Mouse (Mus musculus): ENCODE data around the gene Fpr1. TPM values are rescaled to one million over a fixed set of nuclear protein-coding genes. Genes with fewer than 3 reads are reported as not detected.
"Not testable (repeated sequence)": the region's sequence is repeated elsewhere in the genome, so short reads cannot be mapped to it uniquely, and the experiment has no call there.

Gene Fpr1
- polyA plus RNA-seq, 1 experiment from 2014 or later = not detected

DNA sequence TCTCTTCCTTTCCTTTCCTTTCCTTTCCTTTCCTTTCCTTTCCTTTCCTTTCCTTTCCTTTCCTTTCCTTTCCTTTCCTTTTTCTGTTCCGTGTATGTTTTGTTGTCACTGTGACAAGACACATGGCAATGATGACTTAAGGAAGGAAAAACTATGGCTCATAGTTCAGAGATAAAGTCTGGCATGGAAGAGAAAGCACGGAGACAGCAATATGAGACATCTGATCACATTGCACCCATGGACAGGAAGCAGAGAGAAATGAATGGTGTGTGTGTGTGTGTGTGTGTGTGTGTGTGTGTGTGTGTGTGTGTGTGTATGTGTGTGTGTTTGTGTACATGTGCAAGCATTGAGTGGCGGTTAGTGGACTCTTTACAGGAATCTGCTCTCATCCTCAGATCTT is 39.1 kb downstream of the Fpr1 start:
- H3K9me3 ChIP-seq; H3K4me1 ChIP-seq (replicated peaks); DNase-seq (ENCODE audit: low spot score); H3K27ac ChIP-seq; H3K4me3 ChIP-seq: not testable (repeated sequence)
- peaks cover 17% of the 10 kb centered on the region for H3K27me3 ChIP-seq (ENCODE audit: insufficient read depth, poor library complexity, severe bottlenecking)
- 93% methylated on average over 3 of the region's 3 CpGs for WGBS
- peaks cover 39% of the 10 kb centered on the region for H3K36me3 ChIP-seq

- peaks cover 47% of the 10 kb centered on the region for H3K36me3 ChIP-seq
- peaks cover 2% of the 10 kb centered on the region for H3K4me1 ChIP-seq (replicated peaks)
- no peaks in the 10 kb centered on the region for H3K9me3 ChIP-seq
- WGBS = 76% methylated on average over 27 of the region's 27 CpGs
- H3K4me3 ChIP-seq = no peak overlapping the region
- H3K27me3 ChIP-seq (ENCODE audit: insufficient read depth, poor library complexity, severe bottlenecking) = peaks cover 8% of the 10 kb centered on the region; the same call in 1 of the 2 replicates
- no peak overlapping the region for H3K27ac ChIP-seq
- no peak for DNase-seq (ENCODE audit: low spot score)
Observed at GRCm38 (mm10) chr17:17843534-17844261, 40.0 kb downstream of the Fpr1 start.

DNA sequence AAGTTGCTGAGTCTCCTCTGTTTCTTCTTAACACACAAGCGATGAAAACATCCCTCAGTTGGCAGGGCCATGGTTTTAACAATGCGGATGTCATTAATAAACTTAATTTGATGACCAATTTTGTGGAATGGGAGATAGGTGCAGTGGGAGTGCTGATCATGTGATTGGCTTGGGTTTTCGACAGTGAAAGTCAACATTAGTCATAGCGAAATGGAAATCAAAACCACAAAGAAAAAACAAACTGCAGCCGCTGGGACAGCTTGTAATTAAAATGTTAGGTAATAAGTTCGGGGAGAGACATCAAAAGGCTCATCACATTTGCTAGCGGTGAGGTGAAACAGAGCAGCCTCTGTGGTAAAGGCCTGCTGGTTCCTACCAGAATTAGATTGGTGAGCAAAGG is 42.9 kb downstream of the Fpr1 start:
- H3K36me3 ChIP-seq = peaks cover 65% of the 10 kb centered on the region
- 93% methylated on average over 7 of the region's 7 CpGs for whole genome bisulfite sequencing

GRCm38 (mm10) chr17:17839276-17839675 is 44.5 kb downstream of the Fpr1 start:
- Histone ChIP-seq H3K9me3 (no peaks in the 10 kb centered on the region), H3K27ac (no peak overlapping the region), H3K4me3 (no peak overlapping the region), H3K4me1 (replicated peaks) (peaks cover 40% of the 10 kb centered on the region), H3K36me3 (peaks cover 81% of the 10 kb centered on the region), H3K27me3 (ENCODE audit: insufficient read depth, poor library complexity, severe bottlenecking) (no peaks in the 10 kb centered on the region)
- WGBS = 95% methylated on average over 2 of the region's 2 CpGs
- no peak for DNase-seq (ENCODE audit: low spot score)

More for the DNA sequence above, 42.9 kb downstream of the Fpr1 start:
- no peaks in the 10 kb centered on the region for H3K9me3 ChIP-seq
- no peak overlapping the region for H3K4me3 ChIP-seq
- H3K27me3 ChIP-seq (ENCODE audit: insufficient read depth, poor library complexity, severe bottlenecking) = no peaks in the 10 kb centered on the region
- no peak for DNase-seq (ENCODE audit: low spot score)
- peaks cover 31% of the 10 kb centered on the region for H3K4me1 ChIP-seq (replicated peaks)
- H3K27ac ChIP-seq = no peak overlapping the region

GRCm38 (mm10) chr17:17837919-17838701 is 45.6 kb downstream of the Fpr1 start:
- Histone ChIP-seq H3K4me1 (replicated peaks) (peaks cover 45% of the 10 kb centered on the region), H3K36me3 (peaks cover 86% of the 10 kb centered on the region)

DNA sequence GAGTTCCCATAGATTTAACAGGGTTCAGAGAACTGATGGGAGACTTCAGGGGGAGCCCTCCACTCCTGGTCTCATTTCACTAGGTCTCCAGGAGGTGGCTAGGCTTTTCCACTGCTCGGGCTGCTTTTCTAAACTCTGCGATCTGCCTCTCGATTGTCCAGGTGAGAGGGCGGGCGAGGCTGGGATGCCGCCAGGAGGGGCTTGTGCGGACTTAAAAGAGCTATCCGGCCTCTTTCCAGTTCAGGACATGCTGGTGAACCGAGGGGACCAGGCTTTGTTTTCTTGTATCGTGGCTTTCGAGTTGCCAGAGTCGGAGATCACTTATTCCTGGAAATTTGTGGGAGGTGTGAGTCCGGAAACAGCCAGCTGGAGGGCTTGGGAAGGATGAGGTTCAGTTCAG is 46.3 kb downstream of the Fpr1 start:
- Histone ChIP-seq H3K9me3 (no peaks in the 10 kb centered on the region), H3K36me3 (peaks cover 87% of the 10 kb centered on the region), H3K4me1 (replicated peaks) (peaks cover 45% of the 10 kb centered on the region), H3K4me3 (peak overlapping the region; percentile 59), H3K27ac (peak overlapping the region; percentile 86), H3K27me3 (ENCODE audit: insufficient read depth, poor library complexity, severe bottlenecking) (no peaks in the 10 kb centered on the region)
- WGBS = 6% methylated on average over 13 of the region's 13 CpGs
- DNase-seq (ENCODE audit: low spot score) = peak; percentile 33

More at GRCm38 (mm10) chr17:17837919-17838701, 45.6 kb downstream of the Fpr1 start:
- peak; percentile 89 for DNase-seq (ENCODE audit: low spot score)
- WGBS = under 1% methylated on average over 43 of the region's 43 CpGs
- Histone ChIP-seq H3K27ac (peak overlapping the region; percentile 86), H3K9me3 (no peaks in the 10 kb centered on the region), H3K27me3 (ENCODE audit: insufficient read depth, poor library complexity, severe bottlenecking) (no peaks in the 10 kb centered on the region), H3K4me3 (peak overlapping the region; percentile 59)

GRCm38 (mm10) chr17:17836101-17836500 is 47.6 kb downstream of the Fpr1 start:
- peaks cover 54% of the 10 kb centered on the region for H3K4me1 ChIP-seq (replicated peaks)
- peaks cover 88% of the 10 kb centered on the region for H3K36me3 ChIP-seq
- H3K4me3 ChIP-seq = no peak overlapping the region
- no peaks in the 10 kb centered on the region for H3K9me3 ChIP-seq
- DNase-seq (ENCODE audit: low spot score) = no peak
- H3K27me3 ChIP-seq (ENCODE audit: insufficient read depth, poor library complexity, severe bottlenecking) = no peaks in the 10 kb centered on the region
- no peak overlapping the region for H3K27ac ChIP-seq
- 92% methylated on average over 5 of the region's 5 CpGs for WGBS

DNA sequence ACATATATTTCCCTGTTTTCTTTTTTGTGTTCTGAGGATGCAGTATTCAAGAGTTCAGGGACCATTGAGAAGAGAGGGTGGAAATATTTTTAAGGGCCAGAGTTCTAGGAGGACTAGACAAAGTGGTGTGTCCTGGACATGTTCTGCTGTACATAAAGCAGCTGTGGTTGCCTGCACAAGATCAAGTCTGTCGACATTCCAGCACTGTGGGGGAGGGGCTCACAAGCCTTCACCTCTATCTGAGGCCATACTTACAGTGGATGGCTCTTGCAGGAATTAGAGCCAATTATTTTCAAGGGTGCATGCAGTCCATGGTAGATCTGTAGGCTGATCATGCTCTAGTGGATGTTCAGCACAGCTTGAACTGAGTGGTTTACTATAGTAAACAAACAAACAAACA is 48.8 kb downstream of the Fpr1 start:
- DNase-seq (ENCODE audit: low spot score) = no peak
- H3K9me3 ChIP-seq = no peaks in the 10 kb centered on the region
- H3K27ac ChIP-seq = no peak overlapping the region
- no peaks in the 10 kb centered on the region for H3K27me3 ChIP-seq (ENCODE audit: insufficient read depth, poor library complexity, severe bottlenecking)
- H3K4me1 ChIP-seq (replicated peaks) = peaks cover 66% of the 10 kb centered on the region
- no peak overlapping the region for H3K4me3 ChIP-seq
- peaks cover 88% of the 10 kb centered on the region for H3K36me3 ChIP-seq
- WGBS = 33% methylated on average over 1 of the region's 1 CpGs

- Histone ChIP-seq H3K4me3 (peak overlapping the region; percentile 89), H3K27ac (peak overlapping the region; percentile 99), H3K9me3 (no peaks in the 10 kb centered on the region), H3K27me3 (ENCODE audit: insufficient read depth, poor library complexity, severe bottlenecking) (no peaks in the 10 kb centered on the region), H3K36me3 (peaks cover 60% of the 10 kb centered on the region), H3K4me1 (replicated peaks) (peaks cover 54% of the 10 kb centered on the region)
- no peak for DNase-seq (ENCODE audit: low spot score)
- WGBS = 70% methylated on average over 7 of the region's 7 CpGs
Observed at GRCm38 (mm10) chr17:17830731-17831130, 53.0 kb downstream of the Fpr1 start.

DNA sequence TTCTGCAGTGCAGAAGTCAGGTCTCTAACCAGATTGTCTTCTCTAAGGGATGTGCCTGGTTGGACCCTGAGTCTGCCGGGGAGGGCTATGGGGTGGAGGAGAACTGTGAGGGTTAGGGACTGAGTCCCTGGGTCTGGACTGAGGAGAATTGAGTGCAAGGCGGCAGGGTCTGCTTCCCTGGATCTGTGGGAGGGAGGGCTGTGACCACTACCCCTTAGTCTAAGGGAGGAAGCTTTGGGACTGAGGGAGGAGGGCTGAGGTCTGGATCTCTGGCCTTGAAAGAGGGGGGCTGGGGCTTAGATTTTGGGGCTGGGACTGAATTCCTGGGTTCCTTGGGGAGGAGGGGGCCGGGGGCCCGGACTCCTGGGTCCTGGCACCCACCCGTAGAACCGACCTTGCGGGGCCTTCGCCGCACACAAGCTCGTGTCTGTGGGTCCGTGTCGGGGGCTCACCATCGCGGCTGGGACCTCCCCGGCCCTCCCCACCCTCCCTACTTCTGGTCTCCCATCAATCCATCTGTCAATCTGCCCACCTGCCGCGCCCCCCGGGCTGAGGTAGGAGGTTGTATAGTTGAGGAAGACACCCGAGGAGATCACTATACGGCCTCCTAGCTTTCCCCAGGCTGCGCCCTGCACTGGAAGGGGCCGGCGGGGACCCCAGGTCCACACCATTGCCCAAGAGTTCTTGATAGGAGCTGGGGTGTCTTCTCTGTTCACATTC is 53.8 kb downstream of the Fpr1 start:
- peaks cover 56% of the 10 kb centered on the region for H3K4me1 ChIP-seq (replicated peaks)
- no peaks in the 10 kb centered on the region for H3K9me3 ChIP-seq
- H3K27me3 ChIP-seq (ENCODE audit: insufficient read depth, poor library complexity, severe bottlenecking) = no peaks in the 10 kb centered on the region
- peak overlapping the region; percentile 89 for H3K4me3 ChIP-seq
- DNase-seq (ENCODE audit: low spot score) = no peak
- peaks cover 52% of the 10 kb centered on the region for H3K36me3 ChIP-seq
- WGBS = 56% methylated on average over 23 of the region's 23 CpGs
- H3K27ac ChIP-seq = peak overlapping the region; percentile 99

DNA sequence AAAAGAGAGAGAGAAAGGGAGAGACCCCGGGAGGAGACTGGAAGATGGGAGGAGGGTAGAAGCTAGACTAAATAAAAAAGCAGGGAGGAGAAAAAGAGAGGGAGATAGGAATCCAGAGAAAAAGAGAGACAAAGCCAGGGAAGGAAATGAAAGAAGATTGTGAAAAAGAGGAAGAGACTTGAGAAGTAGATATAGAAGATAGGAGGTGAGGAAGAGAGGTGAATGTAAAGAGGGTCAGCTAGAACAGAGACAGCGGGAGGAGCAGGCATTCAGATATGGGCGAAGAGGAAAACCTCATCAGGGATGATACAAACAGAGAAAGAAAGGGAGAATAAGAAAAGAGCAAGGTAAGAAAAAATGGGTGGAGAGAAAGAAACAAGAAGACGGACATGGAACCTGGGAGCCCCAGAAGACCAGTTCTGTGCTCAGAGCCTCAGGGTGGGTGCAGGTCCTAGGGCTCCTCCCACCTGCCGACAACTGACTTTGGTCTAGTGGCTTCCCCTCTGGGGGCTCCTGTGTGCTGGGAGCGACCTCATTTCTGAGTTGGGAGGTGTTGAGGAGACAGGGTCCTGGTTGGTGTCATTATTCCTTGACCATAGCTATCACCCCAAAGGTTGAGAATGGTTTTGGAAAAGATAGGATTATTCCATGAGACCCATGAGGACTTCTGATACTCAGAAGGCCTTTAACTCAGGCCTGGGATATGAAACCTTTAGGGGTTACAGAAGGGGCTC is 54.5 kb downstream of the Fpr1 start:
- Histone ChIP-seq H3K4me1 (replicated peaks) (peaks cover 48% of the 10 kb centered on the region), H3K36me3 (peaks cover 44% of the 10 kb centered on the region), H3K9me3 (no peaks in the 10 kb centered on the region), H3K4me3 (peak overlapping the region; percentile 89), H3K27me3 (ENCODE audit: insufficient read depth, poor library complexity, severe bottlenecking) (no peaks in the 10 kb centered on the region), H3K27ac (peak overlapping the region; percentile 99)
- no peak for DNase-seq (ENCODE audit: low spot score)
- WGBS = 5% methylated on average over 6 of the region's 6 CpGs
